In the genomic region with DNA sequence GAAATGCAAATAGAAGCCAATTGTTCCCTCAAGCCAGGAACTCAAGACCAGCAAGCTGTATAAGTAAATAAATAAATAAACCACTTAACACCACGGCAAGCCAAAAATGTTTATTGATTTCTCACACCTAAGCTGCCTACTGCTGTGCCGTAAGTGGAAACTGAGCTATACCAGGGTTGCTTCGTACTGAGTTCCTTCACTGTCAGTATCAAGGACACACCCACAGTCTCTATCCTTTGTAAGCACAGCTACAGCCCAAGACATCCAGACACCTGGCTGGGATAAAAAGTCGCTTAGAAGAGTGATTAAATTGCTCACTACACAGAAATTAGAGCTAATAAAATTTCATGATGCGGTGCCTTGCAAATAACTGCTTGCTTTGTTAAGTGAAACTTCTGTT, we compare ENCODE assay signal across 27 mouse cellular contexts.
DNase-seq lines count a peak whose midpoint lies in the region; ATAC-seq and TF ChIP-seq lines count a peak whose summit lies in the region.
"Had no signal": no experiment of that assay in that cellular context is flagged by ENCODE, and none has a peak within 500 bp of the region (broad histone marks: within the 10 kb centered on the region; RNA-seq: fewer than 3 reads in every experiment).

No protein-coding gene starts in this region.

- no peak overlapping the region for H3K27ac ChIP-seq in kidney, postnatal 0 days
- H3K27ac ChIP-seq in neural tube, embryonic 15.5 days (replicated peaks): no peak overlapping the region
- H3K27ac ChIP-seq: embryonic facial prominence, embryonic 10.5 days; embryonic facial prominence, embryonic 13.5 days; forebrain, embryonic 12.5 days; forebrain, embryonic 15.5 days; heart, adult 2 months; heart, embryonic 10.5 days; heart, embryonic 13.5 days; hindbrain, embryonic 12.5 days; hindbrain, embryonic 15.5 days had no signal

- no peak for TF ChIP-seq POLR2A in myocyte (IDR thresholded peaks at IDR 0.05; ENCODE audit: insufficient read length, low read depth)

- no peak overlapping the region for H3K9ac ChIP-seq in kidney, postnatal 0 days (ENCODE audit: low read depth, low read length)
- no peak overlapping the region for H3K9ac ChIP-seq in neural tube, embryonic 15.5 days (replicated peaks)
- H3K9ac ChIP-seq: embryonic facial prominence, embryonic 13.5 days; forebrain, embryonic 12.5 days; forebrain, embryonic 15.5 days; heart, embryonic 13.5 days; hindbrain, embryonic 12.5 days; hindbrain, embryonic 15.5 days had no signal

- no peak for DNase-seq in kidney, postnatal 0 days (ENCODE audit: low spot score)
- no peak for DNase-seq in kidney, adult 8-10 months
- no peak for DNase-seq in neural tube, embryonic 10.5 days (ENCODE audit: extremely low spot score, low spot score)
- DNase-seq in heart, adult 11 months: no peak
- DNase-seq: adrenal gland, adult 8-10 months; adrenal gland, postnatal 25 days; cerebellum, adult 11-12 months; cerebellum, adult 8-10 months; cerebellum, postnatal 10 days; cerebellum, postnatal 36 days; embryo, embryonic 11 days; gastrocnemius, postnatal 25 days; heart, adult 2 months; heart, postnatal 14 days; heart, postnatal 4 days had no signal

- H3K79me2 ChIP-seq in myocyte (ENCODE audit: control insufficient read depth, insufficient read depth): no peaks in the 10 kb centered on the region

- H3ac ChIP-seq in myocyte (ENCODE audit: control insufficient read depth, insufficient read length): no peak overlapping the region

- no peak for TF ChIP-seq CTCF in kidney, postnatal 0 days (IDR thresholded peaks at IDR 0.05; ENCODE audit: low read depth)

- H3K4me3 ChIP-seq in kidney, postnatal 0 days (replicated peaks; ENCODE audit: low read depth, low read length): no peak overlapping the region
- no peak overlapping the region for H3K4me3 ChIP-seq in neural tube, embryonic 15.5 days (replicated peaks)
- H3K4me3 ChIP-seq in myocyte: no peak overlapping the region
- H3K4me3 ChIP-seq: embryonic facial prominence, embryonic 10.5 days; embryonic facial prominence, embryonic 13.5 days; erythroblast, embryonic 14.5 days; forebrain, embryonic 12.5 days; forebrain, embryonic 15.5 days; heart, adult 2 months; heart, embryonic 10.5 days; heart, embryonic 13.5 days; hindbrain, embryonic 12.5 days; hindbrain, embryonic 15.5 days had no signal

- H3K4me2 ChIP-seq in kidney, postnatal 0 days (ENCODE audit: low read length): 0 out of 2 replicates have a peak overlapping the region, but pooled peaks have one; percentile 2
- H3K4me2 ChIP-seq in neural tube, embryonic 15.5 days: no peak overlapping the region
- peak overlapping the region; percentile 29 for H3K4me2 ChIP-seq in myocyte (ENCODE audit: low read depth)
- H3K4me2 ChIP-seq: embryonic facial prominence, embryonic 13.5 days; forebrain, embryonic 12.5 days; forebrain, embryonic 15.5 days; heart, embryonic 13.5 days; hindbrain, embryonic 12.5 days; hindbrain, embryonic 15.5 days had no signal

- 18% methylated on average over 5 of the region's 5 CpGs for WGBS in kidney, postnatal 0 days
- WGBS in neural tube, embryonic 15.5 days: 36% methylated on average over 5 of the region's 5 CpGs

- H3K27me3 ChIP-seq in kidney, postnatal 0 days (ENCODE audit: insufficient read depth, low read length): no peaks in the 10 kb centered on the region
- H3K27me3 ChIP-seq in neural tube, embryonic 15.5 days (replicated peaks): no peaks in the 10 kb centered on the region
- no peaks in the 10 kb centered on the region for H3K27me3 ChIP-seq in myocyte (ENCODE audit: control insufficient read depth, insufficient read depth, insufficient read length)
- H3K27me3 ChIP-seq: embryonic facial prominence, embryonic 13.5 days; forebrain, embryonic 12.5 days; forebrain, embryonic 15.5 days; heart, embryonic 13.5 days; hindbrain, embryonic 12.5 days; hindbrain, embryonic 15.5 days had no signal

- H3K9me3 ChIP-seq in kidney, postnatal 0 days (replicated peaks; ENCODE audit: low read length): no peaks in the 10 kb centered on the region
- no peaks in the 10 kb centered on the region for H3K9me3 ChIP-seq in neural tube, embryonic 15.5 days (replicated peaks)
- H3K9me3 ChIP-seq: embryonic facial prominence, embryonic 10.5 days; embryonic facial prominence, embryonic 13.5 days; forebrain, embryonic 12.5 days; forebrain, embryonic 15.5 days; heart, embryonic 10.5 days; heart, embryonic 13.5 days; hindbrain, embryonic 12.5 days; hindbrain, embryonic 15.5 days had no signal

- ATAC-seq in kidney, postnatal 0 days (replicated peaks; ENCODE audit: low FRiP score, low read depth): no peak
- ATAC-seq in neural tube, embryonic 15.5 days (ENCODE audit: low FRiP score): peak; percentile 57
- ATAC-seq: activated CD4-positive, CD25-positive, alpha-beta regulatory T cell, adult 4 months; forebrain, embryonic 15.5 days had no signal

- no peaks in the 10 kb centered on the region for H3K4me1 ChIP-seq in kidney, postnatal 0 days (replicated peaks; ENCODE audit: insufficient read depth, low read length)
- H3K4me1 ChIP-seq in neural tube, embryonic 15.5 days: no peaks in the 10 kb centered on the region
- H3K4me1 ChIP-seq: embryonic facial prominence, embryonic 10.5 days; forebrain, embryonic 12.5 days; forebrain, embryonic 15.5 days; heart, embryonic 10.5 days; heart, embryonic 13.5 days; hindbrain, embryonic 12.5 days; hindbrain, embryonic 15.5 days had no signal

- no peaks in the 10 kb centered on the region for H3K36me3 ChIP-seq in kidney, postnatal 0 days (ENCODE audit: insufficient read depth, low read length)
- H3K36me3 ChIP-seq in neural tube, embryonic 15.5 days: no peaks in the 10 kb centered on the region
- no peaks in the 10 kb centered on the region for H3K36me3 ChIP-seq in myocyte (ENCODE audit: control insufficient read depth, insufficient read depth)
- H3K36me3 ChIP-seq: embryonic facial prominence, embryonic 10.5 days; embryonic facial prominence, embryonic 13.5 days; forebrain, embryonic 12.5 days; forebrain, embryonic 15.5 days; heart, embryonic 10.5 days; heart, embryonic 13.5 days; hindbrain, embryonic 12.5 days; hindbrain, embryonic 15.5 days had no signal

TF ChIP-seq in myocyte, 11 proteins besides CTCF, POLR2A, EP300 and RAD21:
- TF ChIP-seq TCF12 (IDR thresholded peaks at IDR 0.05; ENCODE audit: insufficient read depth, poor library complexity, severe bottlenecking): no peak
- no peak for TF ChIP-seq USF1 (IDR thresholded peaks at IDR 0.05; ENCODE audit: low read depth)
- no peak for TF ChIP-seq TCF3 (IDR thresholded peaks at IDR 0.05; ENCODE audit: insufficient read length, low read depth)
- TF ChIP-seq POLR2AphosphoS2 (IDR thresholded peaks at IDR 0.05; ENCODE audit: insufficient read length, low read depth): no peak
- no peak for TF ChIP-seq SRF (IDR thresholded peaks at IDR 0.05; ENCODE audit: control insufficient read depth, insufficient read length, low read depth)
- TF ChIP-seq CEBPB (IDR thresholded peaks at IDR 0.05; ENCODE audit: insufficient read depth, poor library complexity, severe bottlenecking): no peak
- no peak for TF ChIP-seq REST (IDR thresholded peaks at IDR 0.05; ENCODE audit: insufficient read depth, insufficient read length)
- no peak for TF ChIP-seq MAX (IDR thresholded peaks at IDR 0.05; ENCODE audit: low read depth)
- TF ChIP-seq MYOD1 (IDR thresholded peaks at IDR 0.05; ENCODE audit: control insufficient read depth in 1 of 3, insufficient read length in 2 of 3, low read depth in 2 of 3): no peak
- no peak for TF ChIP-seq MYOG (IDR thresholded peaks at IDR 0.05; ENCODE audit: control insufficient read depth in 1 of 3, insufficient read depth in 1 of 3, insufficient read length in 2 of 3, low read depth in 2 of 3)
- no peak for TF ChIP-seq E2F4 (IDR thresholded peaks at IDR 0.05; ENCODE audit: insufficient read depth)
